Mouse (Mus musculus): ENCODE data around the gene Hoxb5. TPM values are rescaled to one million over a fixed set of nuclear protein-coding genes. Genes with fewer than 3 reads are reported as not detected.

Gene Hoxb5
- polyA plus RNA-seq, 1 experiment from 2014 or later: 157 TPM

- DNase-seq (ENCODE audit: low spot score) (no peak), ATAC-seq (ENCODE audit: low FRiP score) (no peak)
- Histone ChIP-seq H3K4me3 (replicated peaks; ENCODE audit: low read length) (peak within 1 kb of the TSS; percentile 39), H3K27ac (peak within 1 kb of the TSS; percentile 69), H3K9ac (peak within 1 kb of the TSS; percentile 63), H3K4me2 (replicated peaks) (peak within 1 kb of the TSS; percentile 46), H3K9me3 (ENCODE audit: control insufficient read depth, low read length) (no peaks in the 10 kb centered on the region), H3K36me3 (replicated peaks; ENCODE audit: control insufficient read depth, insufficient read depth) (no peaks in the 10 kb centered on the region), H3K4me1 (replicated peaks; ENCODE audit: control insufficient read depth, insufficient read depth, low read length) (no peaks in the 10 kb centered on the region), H3K27me3 (ENCODE audit: control insufficient read depth, insufficient read depth, low read length) (peaks cover 89% of the 10 kb centered on the region)
- WGBS: 2% methylated on average over 43 of the region's 43 CpGs
Observed at GRCm38 (mm10) chr11:96285771-96286738, 17.1 kb upstream of the Hoxb5 start, which contains the start of gene Hoxb7. Gene Hoxb7 (plus strand): TSS chr11:96286623.

- ATAC-seq (ENCODE audit: low FRiP score) (no peak), DNase-seq (ENCODE audit: low spot score) (no peak)
- Histone ChIP-seq H3K4me3 (replicated peaks; ENCODE audit: low read length) (peak overlapping the region; percentile 39), H3K4me2 (replicated peaks) (peak overlapping the region; percentile 46), H3K27me3 (ENCODE audit: control insufficient read depth, insufficient read depth, low read length) (peaks cover 90% of the 10 kb centered on the region), H3K9me3 (ENCODE audit: control insufficient read depth, low read length) (no peaks in the 10 kb centered on the region), H3K9ac (peak overlapping the region; percentile 63), H3K4me1 (replicated peaks; ENCODE audit: control insufficient read depth, insufficient read depth, low read length) (no peaks in the 10 kb centered on the region), H3K27ac (peak overlapping the region; percentile 69), H3K36me3 (replicated peaks; ENCODE audit: control insufficient read depth, insufficient read depth) (no peaks in the 10 kb centered on the region)
- 1% methylated on average over 55 of the region's 55 CpGs for WGBS
Observed at GRCm38 (mm10) chr11:96286739-96287385, 16.3 kb upstream of the Hoxb5 start.

- no peaks in the 10 kb centered on the region for H3K4me1 ChIP-seq (replicated peaks; ENCODE audit: control insufficient read depth, insufficient read depth, low read length)
- H3K36me3 ChIP-seq (replicated peaks; ENCODE audit: control insufficient read depth, insufficient read depth): no peaks in the 10 kb centered on the region
- peak overlapping the region; percentile 46 for H3K4me2 ChIP-seq (replicated peaks)
- peak overlapping the region; percentile 39 for H3K4me3 ChIP-seq (replicated peaks; ENCODE audit: low read length)
- no peak for DNase-seq (ENCODE audit: low spot score)
- peak; percentile 53; the same call in 1 of the 2 replicates for ATAC-seq (ENCODE audit: low FRiP score)
- H3K27ac ChIP-seq: peak overlapping the region; percentile 69
- 0% methylated on average over 9 of the region's 9 CpGs for WGBS
- peak overlapping the region; percentile 63 for H3K9ac ChIP-seq
- H3K27me3 ChIP-seq (ENCODE audit: control insufficient read depth, insufficient read depth, low read length): peaks cover 95% of the 10 kb centered on the region
- H3K9me3 ChIP-seq (ENCODE audit: control insufficient read depth, low read length): no peaks in the 10 kb centered on the region
Observed at GRCm38 (mm10) chr11:96287411-96287810, 15.7 kb upstream of the Hoxb5 start.

- no peaks in the 10 kb centered on the region for H3K4me1 ChIP-seq (replicated peaks; ENCODE audit: control insufficient read depth, insufficient read depth, low read length)
- H3K4me3 ChIP-seq (replicated peaks; ENCODE audit: low read length): 0 out of 2 replicates have a peak overlapping the region, but pooled peaks have one; percentile 39
- WGBS: 12% methylated on average over 1 of the region's 1 CpGs
- H3K27me3 ChIP-seq (ENCODE audit: control insufficient read depth, insufficient read depth, low read length): peaks cover 98% of the 10 kb centered on the region
- no peaks in the 10 kb centered on the region for H3K36me3 ChIP-seq (replicated peaks; ENCODE audit: control insufficient read depth, insufficient read depth)
- H3K9me3 ChIP-seq (ENCODE audit: control insufficient read depth, low read length): no peaks in the 10 kb centered on the region
- DNase-seq (ENCODE audit: low spot score) (no peak), ATAC-seq (ENCODE audit: low FRiP score) (no peak)
- H3K27ac ChIP-seq: peak overlapping the region; percentile 70
- H3K4me2 ChIP-seq (replicated peaks): peak overlapping the region; percentile 46
- H3K9ac ChIP-seq: peak overlapping the region; percentile 34
Observed at GRCm38 (mm10) chr11:96288455-96289221, 14.5 kb upstream of the Hoxb5 start.

DNA sequence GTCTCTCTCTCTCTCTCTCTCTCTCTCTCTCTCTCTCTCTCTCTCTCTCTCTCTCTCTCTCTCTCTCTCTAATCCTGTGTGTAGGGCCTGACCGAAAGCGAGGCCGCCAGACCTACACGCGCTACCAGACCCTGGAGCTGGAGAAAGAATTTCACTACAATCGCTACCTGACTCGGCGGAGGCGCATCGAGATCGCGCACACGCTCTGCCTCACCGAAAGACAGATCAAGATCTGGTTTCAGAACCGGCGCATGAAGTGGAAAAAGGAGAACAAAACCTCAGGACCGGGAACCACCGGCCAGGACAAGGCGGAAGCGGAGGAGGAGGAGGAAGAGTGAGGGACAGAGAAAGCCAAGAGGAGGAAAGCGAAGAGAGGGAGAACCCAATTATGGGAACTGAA is 13.8 kb upstream of the Hoxb5 start:
- Histone ChIP-seq H3K9me3 (ENCODE audit: control insufficient read depth, low read length) (no peaks in the 10 kb centered on the region), H3K9ac (peak overlapping the region; percentile 34; the same call in 1 of the 2 replicates), H3K27ac (peak overlapping the region; percentile 70), H3K4me3 (replicated peaks; ENCODE audit: low read length) (peak overlapping the region; percentile 10; the same call in 1 of the 2 replicates), H3K36me3 (replicated peaks; ENCODE audit: control insufficient read depth, insufficient read depth) (no peaks in the 10 kb centered on the region), H3K4me1 (replicated peaks; ENCODE audit: control insufficient read depth, insufficient read depth, low read length) (no peaks in the 10 kb centered on the region), H3K27me3 (ENCODE audit: control insufficient read depth, insufficient read depth, low read length) (peaks cover 98% of the 10 kb centered on the region), H3K4me2 (replicated peaks) (peak overlapping the region; percentile 46)
- DNase-seq (ENCODE audit: low spot score): no peak
- WGBS: 6% methylated on average over 21 of the region's 21 CpGs
- ATAC-seq (ENCODE audit: low FRiP score): no peak

DNA sequence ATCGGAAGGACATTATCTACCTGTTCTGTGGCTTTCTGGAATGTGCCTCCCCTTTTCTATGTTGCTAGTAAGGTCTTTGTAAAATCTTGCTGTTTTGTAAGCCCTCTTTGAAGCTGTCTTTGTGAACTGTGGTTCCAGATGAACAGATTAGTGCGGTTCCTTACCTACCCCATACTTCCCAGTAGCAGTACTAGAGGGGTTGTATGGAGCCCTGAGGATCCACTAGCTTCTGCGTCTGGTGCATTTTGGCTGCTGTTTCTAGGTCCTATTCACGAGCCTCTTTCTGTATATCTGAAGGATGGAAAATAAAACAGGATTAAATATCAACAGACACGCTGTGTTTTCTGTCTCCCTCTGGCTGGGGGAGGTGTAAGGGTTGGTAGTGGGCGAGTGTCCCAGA is 13.3 kb upstream of the Hoxb5 start:
- H3K9me3 ChIP-seq (ENCODE audit: control insufficient read depth, low read length): no peaks in the 10 kb centered on the region
- peak overlapping the region; percentile 46 for H3K4me2 ChIP-seq (replicated peaks)
- DNase-seq (ENCODE audit: low spot score) (no peak), ATAC-seq (ENCODE audit: low FRiP score) (no peak)
- 10% methylated on average over 6 of the region's 6 CpGs for WGBS
- H3K9ac ChIP-seq: peak overlapping the region; percentile 34; the same call in 1 of the 2 replicates
- H3K27ac ChIP-seq: peak overlapping the region; percentile 51; the same call in 1 of the 2 replicates
- H3K4me1 ChIP-seq (replicated peaks; ENCODE audit: control insufficient read depth, insufficient read depth, low read length): no peaks in the 10 kb centered on the region
- H3K4me3 ChIP-seq (replicated peaks; ENCODE audit: low read length): peak overlapping the region; percentile 10; the same call in 1 of the 2 replicates
- H3K27me3 ChIP-seq (ENCODE audit: control insufficient read depth, insufficient read depth, low read length): peaks cover 98% of the 10 kb centered on the region
- H3K36me3 ChIP-seq (replicated peaks; ENCODE audit: control insufficient read depth, insufficient read depth): no peaks in the 10 kb centered on the region

- H3K27ac ChIP-seq: peak overlapping the region; percentile 38; the same call in 1 of the 2 replicates
- no peaks in the 10 kb centered on the region for H3K36me3 ChIP-seq (replicated peaks; ENCODE audit: control insufficient read depth, insufficient read depth)
- 4% methylated on average over 17 of the region's 17 CpGs for WGBS
- DNase-seq (ENCODE audit: low spot score): no peak
- no peaks in the 10 kb centered on the region for H3K9me3 ChIP-seq (ENCODE audit: control insufficient read depth, low read length)
- H3K4me3 ChIP-seq (replicated peaks; ENCODE audit: low read length): no peak overlapping the region
- peak overlapping the region; percentile 9; the same call in 1 of the 2 replicates for H3K9ac ChIP-seq
- H3K4me2 ChIP-seq (replicated peaks): peak overlapping the region; percentile 46
- H3K4me1 ChIP-seq (replicated peaks; ENCODE audit: control insufficient read depth, insufficient read depth, low read length): no peaks in the 10 kb centered on the region
- H3K27me3 ChIP-seq (ENCODE audit: control insufficient read depth, insufficient read depth, low read length): peaks cover 98% of the 10 kb centered on the region
- ATAC-seq (ENCODE audit: low FRiP score): no peak
Observed at GRCm38 (mm10) chr11:96290705-96291355, 12.3 kb upstream of the Hoxb5 start.

- H3K27ac ChIP-seq: peak within 1 kb of the TSS; percentile 77
- H3K4me1 ChIP-seq (replicated peaks; ENCODE audit: control insufficient read depth, insufficient read depth, low read length): no peaks in the 10 kb centered on the region
Observed at GRCm38 (mm10) chr11:96291681-96292564, 11.2 kb upstream of the Hoxb5 start, which contains the start of gene Hoxb6. Gene Hoxb6 (plus strand): TSS chr11:96292476.

More at GRCm38 (mm10) chr11:96291681-96292564, 11.2 kb upstream of the Hoxb5 start, which contains the start of gene Hoxb6:
- WGBS: 3% methylated on average over 22 of the region's 22 CpGs
- DNase-seq (ENCODE audit: low spot score) (no peak), ATAC-seq (ENCODE audit: low FRiP score) (no peak)
- H3K4me2 ChIP-seq (replicated peaks): peak within 1 kb of the TSS; percentile 46
- H3K36me3 ChIP-seq (replicated peaks; ENCODE audit: control insufficient read depth, insufficient read depth): no peaks in the 10 kb centered on the region
- H3K9ac ChIP-seq: peak within 1 kb of the TSS; percentile 97
- peaks cover 98% of the 10 kb centered on the region for H3K27me3 ChIP-seq (ENCODE audit: control insufficient read depth, insufficient read depth, low read length)
- H3K9me3 ChIP-seq (ENCODE audit: control insufficient read depth, low read length): no peaks in the 10 kb centered on the region
- peak within 1 kb of the TSS; percentile 48 for H3K4me3 ChIP-seq (replicated peaks; ENCODE audit: low read length)
